Comparison of ENCODE assay signal across 12 mouse cellular contexts in genomic region chr16:38012382-38012781, GRCm38 (mm10).
A peak's percentile ranks its signal among the peaks of the same experiment; 100 is the strongest.
DNase-seq lines count a peak whose midpoint lies in the region; ATAC-seq and TF ChIP-seq lines count a peak whose summit lies in the region.
"Had no signal": no experiment of that assay in that cellular context is flagged by ENCODE, and none has a peak within 500 bp of the region (broad histone marks: within the 10 kb centered on the region; RNA-seq: fewer than 3 reads in every experiment).

No protein-coding gene starts in this region.

- H3K4me1 ChIP-seq in lung, embryonic 14.5 days (ENCODE audit: insufficient read depth), result no peaks in the 10 kb centered on the region
- no peaks in the 10 kb centered on the region for H3K4me1 ChIP-seq in stomach, postnatal 0 days (replicated peaks; ENCODE audit: control insufficient read depth, insufficient read depth)
- no peaks in the 10 kb centered on the region for H3K4me1 ChIP-seq in hindbrain, embryonic 13.5 days (replicated peaks)

- peak; percentile 9 to 10 for DNase-seq in kidney, postnatal 36 days
- DNase-seq in kidney, adult 18-20 months, result no peak
- DNase-seq in adrenal gland, postnatal 14 days, result peak; percentile 68
- peak; percentile 40 for DNase-seq in lung, embryonic 14.5 days
- DNase-seq in stomach, postnatal 0 days (ENCODE audit: low spot score), result peak; percentile 80
- no peak for DNase-seq in gastrocnemius, adult 8-10 months (ENCODE audit: low spot score in 2 of 2)
- no peak for DNase-seq in gastrocnemius, adult 2 months
- DNase-seq: cerebellum, adult 9-11 months had no signal

- 34% methylated on average over 5 of the region's 5 CpGs for WGBS in lung, embryonic 14.5 days
- 51% methylated on average over 5 of the region's 5 CpGs for WGBS in stomach, postnatal 0 days
- 77% methylated on average over 5 of the region's 5 CpGs for WGBS in hindbrain, embryonic 13.5 days

- H3K27ac ChIP-seq in lung, embryonic 14.5 days (ENCODE audit: low read depth), result no peak overlapping the region
- peak overlapping the region; percentile 70 for H3K27ac ChIP-seq in stomach, postnatal 0 days (replicated peaks)
- no peak overlapping the region for H3K27ac ChIP-seq in gastrocnemius, adult 2 months
- H3K27ac ChIP-seq in hindbrain, embryonic 13.5 days, result no peak overlapping the region
- H3K27ac ChIP-seq: hindbrain, postnatal 0 days; neural tube, embryonic 12.5 days had no signal

- no peaks in the 10 kb centered on the region for H3K9me3 ChIP-seq in lung, embryonic 14.5 days (ENCODE audit: low read depth, low read length)
- no peaks in the 10 kb centered on the region for H3K9me3 ChIP-seq in stomach, postnatal 0 days (ENCODE audit: control insufficient read depth, low read length)
- no peaks in the 10 kb centered on the region for H3K9me3 ChIP-seq in hindbrain, embryonic 13.5 days
- H3K9me3 ChIP-seq: neural tube, embryonic 12.5 days had no signal

- no peak overlapping the region for H3K9ac ChIP-seq in lung, embryonic 14.5 days
- no peak overlapping the region for H3K9ac ChIP-seq in stomach, postnatal 0 days (ENCODE audit: low read length)
- H3K9ac ChIP-seq in hindbrain, embryonic 13.5 days, result no peak overlapping the region
- H3K9ac ChIP-seq: neural tube, embryonic 12.5 days had no signal

- no peaks in the 10 kb centered on the region for H3K27me3 ChIP-seq in lung, embryonic 14.5 days (ENCODE audit: insufficient read depth, low read length)
- no peaks in the 10 kb centered on the region for H3K27me3 ChIP-seq in stomach, postnatal 0 days (ENCODE audit: control insufficient read depth, insufficient read depth, low read length)
- H3K27me3 ChIP-seq in hindbrain, embryonic 13.5 days, result no peaks in the 10 kb centered on the region
- H3K27me3 ChIP-seq: neural tube, embryonic 12.5 days had no signal

- peak; percentile 43 for TF ChIP-seq EP300 in stomach, postnatal 0 days (optimal IDR thresholded peaks at IDR 0.05)

- no peaks in the 10 kb centered on the region for H3K36me3 ChIP-seq in lung, embryonic 14.5 days (ENCODE audit: insufficient read depth)
- no peaks in the 10 kb centered on the region for H3K36me3 ChIP-seq in stomach, postnatal 0 days (ENCODE audit: control insufficient read depth, insufficient read depth, low read length)
- no peaks in the 10 kb centered on the region for H3K36me3 ChIP-seq in hindbrain, embryonic 13.5 days
- H3K36me3 ChIP-seq: neural tube, embryonic 12.5 days had no signal

- TF ChIP-seq CTCF in lung, embryonic 14.5 days (IDR thresholded peaks at IDR 0.05; ENCODE audit: low read depth), result no peak
- TF ChIP-seq CTCF in stomach, postnatal 0 days (IDR thresholded peaks at IDR 0.05; ENCODE audit: low read depth), result no peak
- TF ChIP-seq CTCF in gastrocnemius, adult 2 months (IDR thresholded peaks at IDR 0.05), result no peak

- intact Hi-C loops in gastrocnemius, adult 2 months (cut with DNase I), result no loop called here

- ATAC-seq in lung, embryonic 14.5 days (ENCODE audit: insufficient read depth), result no peak
- peak; percentile 93 for ATAC-seq in stomach, postnatal 0 days (ENCODE audit: low FRiP score, low TSS enrichment)
- ATAC-seq in hindbrain, embryonic 13.5 days (ENCODE audit: low FRiP score), result no peak
- ATAC-seq: activated CD4-positive, CD25-positive, alpha-beta regulatory T cell, adult 4 months; hindbrain, postnatal 0 days had no signal

- H3K4me3 ChIP-seq in lung, embryonic 14.5 days (ENCODE audit: low read depth, low read length), result no peak overlapping the region
- H3K4me3 ChIP-seq in stomach, postnatal 0 days (ENCODE audit: low read depth, low read length), result no peak overlapping the region
- H3K4me3 ChIP-seq in gastrocnemius, adult 2 months, result no peak overlapping the region
- H3K4me3 ChIP-seq in hindbrain, embryonic 13.5 days, result no peak overlapping the region
- H3K4me3 ChIP-seq: neural tube, embryonic 12.5 days had no signal

- H3K4me2 ChIP-seq in lung, embryonic 14.5 days, result no peak overlapping the region
- H3K4me2 ChIP-seq in stomach, postnatal 0 days (replicated peaks; ENCODE audit: low read depth), result no peak overlapping the region
- H3K4me2 ChIP-seq in hindbrain, embryonic 13.5 days, result no peak overlapping the region
- H3K4me2 ChIP-seq: neural tube, embryonic 12.5 days had no signal

Comparison
In these comparisons a context has a peak if more than half of its experiments do, and no peak if none do; other contexts are left out.
1. DNase-seq: peak in kidney, postnatal 36 days (2 of 2), adrenal gland, postnatal 14 days (single experiment), lung, embryonic 14.5 days (single experiment) and stomach, postnatal 0 days (single experiment); none in kidney, adult 18-20 months (single experiment), gastrocnemius, adult 8-10 months (0 of 2) and gastrocnemius, adult 2 months (single experiment).